Mouse (Mus musculus) heart, adult 11 months (tissue): Measurements from ENCODE around the gene Oscp1.

Experiments used
- DNase-seq: peaks from one replicate; pipeline ENCODE4 v3.0.0; 2022

The Oscp1 gene

GRCm38 (mm10) chr4:126111153-126111549, 52.8 kb downstream of the Oscp1 start:
- no peak for DNase-seq

GRCm38 (mm10) chr4:126113243-126113642, 54.9 kb downstream of the Oscp1 start:
- peak; percentile 94 for DNase-seq

DNA sequence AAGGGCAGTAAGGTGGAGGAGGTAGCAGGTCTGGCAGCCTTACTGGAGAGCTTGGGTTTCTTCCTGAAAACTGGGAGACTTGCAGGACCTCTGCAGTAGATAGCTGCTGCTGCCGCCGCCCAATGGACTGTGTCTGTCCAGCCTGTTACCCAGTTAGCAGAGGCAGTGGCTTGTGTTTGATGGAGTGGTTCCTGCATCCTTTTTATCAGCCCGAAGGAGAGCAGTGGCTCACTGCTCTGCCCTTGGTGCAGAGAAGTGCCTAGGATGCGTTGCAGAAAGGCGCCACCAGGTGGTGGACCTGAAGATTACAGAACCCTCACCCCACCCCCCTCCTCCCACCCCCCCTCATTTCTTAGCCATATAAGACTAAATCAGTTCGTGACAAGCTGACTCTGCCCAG, 55.6 kb downstream of the Oscp1 start:
- DNase-seq = peak; percentile 97

GRCm38 (mm10) chr4:126115411-126115810, 57.0 kb downstream of the Oscp1 start:
- no peak for DNase-seq

DNA sequence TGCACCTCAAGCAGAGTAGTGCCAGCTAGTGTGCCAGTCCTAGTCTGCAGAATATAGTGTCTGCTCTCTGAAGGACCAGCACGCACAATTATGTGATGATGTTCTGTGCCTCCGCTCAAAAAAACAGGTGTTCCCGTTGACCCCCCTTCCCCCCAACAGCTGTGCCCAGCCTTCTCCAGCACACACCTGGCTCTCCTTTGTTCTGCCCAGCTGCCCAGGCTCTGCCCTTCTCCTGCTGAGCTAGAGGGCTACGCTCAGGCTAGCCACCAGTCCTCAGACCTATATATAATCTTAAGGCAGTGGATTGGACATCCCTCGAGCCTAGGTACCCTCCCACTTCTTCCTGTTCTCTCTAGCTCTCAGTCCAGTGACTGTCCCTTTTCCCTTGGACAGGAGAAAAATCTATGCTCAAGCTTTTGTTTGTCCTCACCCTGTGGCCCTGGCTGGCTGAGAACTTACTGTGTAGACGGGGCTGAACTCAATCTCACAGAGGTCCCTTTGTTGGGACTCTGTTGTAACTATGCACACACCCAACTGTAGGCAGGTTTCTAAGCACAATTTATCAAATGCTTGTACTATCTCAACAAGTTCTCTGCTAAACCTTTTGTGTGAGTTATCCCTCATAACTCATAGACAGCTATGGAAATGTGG, 57.6 kb downstream of the Oscp1 start:
- DNase-seq = no peak

- DNase-seq = no peak
Measured at GRCm38 (mm10) chr4:126117116-126117515, 58.8 kb downstream of the Oscp1 start.

- DNase-seq = no peak
Measured at GRCm38 (mm10) chr4:126118651-126119050, 60.3 kb downstream of the Oscp1 start.

- DNase-seq = no peak
Measured at GRCm38 (mm10) chr4:126119051-126119450, 60.7 kb downstream of the Oscp1 start.

DNA sequence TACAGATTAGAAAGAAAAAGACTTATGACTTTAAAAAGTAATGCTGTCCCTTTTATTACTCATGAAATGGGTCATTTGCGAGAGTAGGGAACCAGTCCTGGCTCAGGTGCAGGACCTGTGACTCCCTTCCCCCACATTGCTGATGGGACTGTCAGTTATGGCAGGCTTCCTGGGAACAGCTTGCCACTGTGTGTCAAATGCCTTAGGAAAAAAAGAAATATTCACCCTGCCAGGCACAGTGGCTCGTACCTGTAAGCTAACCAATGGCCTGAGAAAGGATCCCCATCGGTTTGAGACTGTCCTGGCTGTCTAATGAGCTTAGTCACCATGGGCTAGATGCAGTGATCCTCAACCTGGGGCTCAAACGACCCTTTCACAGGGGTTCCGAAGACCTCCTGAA, 61.7 kb downstream of the Oscp1 start:
- DNase-seq = no peak

- DNase-seq = no peak
Measured at GRCm38 (mm10) chr4:126120506-126120905, 62.1 kb downstream of the Oscp1 start.

DNA sequence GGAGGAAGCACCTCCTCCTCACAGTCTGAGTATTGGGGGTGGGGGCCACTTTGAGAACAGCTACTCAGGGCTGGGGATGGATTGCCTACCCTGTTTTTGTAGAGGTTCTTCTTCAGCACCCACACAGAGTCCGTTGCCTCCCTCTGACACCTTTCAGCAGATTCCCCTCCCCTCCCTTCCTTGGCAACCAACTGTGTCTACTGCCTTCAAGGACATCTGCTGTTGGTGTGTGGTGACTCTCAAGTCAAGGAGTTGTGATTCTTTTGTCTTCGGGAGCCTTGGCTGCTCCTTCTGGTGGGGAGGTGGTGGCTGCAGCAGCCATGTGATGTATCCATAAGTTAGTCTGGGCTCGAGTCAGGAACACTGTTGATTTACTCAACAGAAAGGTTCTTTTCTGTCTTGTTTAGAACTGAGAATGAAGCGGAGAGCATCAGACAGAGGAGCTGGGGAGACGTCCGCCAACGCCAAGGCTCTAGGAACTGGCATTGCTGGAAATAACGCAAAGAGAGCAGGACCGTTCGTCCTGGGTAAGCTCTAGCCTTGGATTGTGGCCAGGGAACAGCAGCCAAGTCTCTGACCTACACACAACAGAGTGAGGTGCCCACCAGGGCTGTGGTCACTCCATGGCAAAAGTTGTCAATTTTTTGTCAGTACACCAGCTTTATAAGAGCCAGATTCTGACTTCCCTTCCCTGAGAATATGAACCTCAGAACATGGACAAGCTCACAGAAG, 65.1 kb downstream of the Oscp1 start:
- no peak for DNase-seq

GRCm38 (mm10) chr4:126130502-126130901, 72.1 kb downstream of the Oscp1 start:
- DNase-seq = no peak

DNA sequence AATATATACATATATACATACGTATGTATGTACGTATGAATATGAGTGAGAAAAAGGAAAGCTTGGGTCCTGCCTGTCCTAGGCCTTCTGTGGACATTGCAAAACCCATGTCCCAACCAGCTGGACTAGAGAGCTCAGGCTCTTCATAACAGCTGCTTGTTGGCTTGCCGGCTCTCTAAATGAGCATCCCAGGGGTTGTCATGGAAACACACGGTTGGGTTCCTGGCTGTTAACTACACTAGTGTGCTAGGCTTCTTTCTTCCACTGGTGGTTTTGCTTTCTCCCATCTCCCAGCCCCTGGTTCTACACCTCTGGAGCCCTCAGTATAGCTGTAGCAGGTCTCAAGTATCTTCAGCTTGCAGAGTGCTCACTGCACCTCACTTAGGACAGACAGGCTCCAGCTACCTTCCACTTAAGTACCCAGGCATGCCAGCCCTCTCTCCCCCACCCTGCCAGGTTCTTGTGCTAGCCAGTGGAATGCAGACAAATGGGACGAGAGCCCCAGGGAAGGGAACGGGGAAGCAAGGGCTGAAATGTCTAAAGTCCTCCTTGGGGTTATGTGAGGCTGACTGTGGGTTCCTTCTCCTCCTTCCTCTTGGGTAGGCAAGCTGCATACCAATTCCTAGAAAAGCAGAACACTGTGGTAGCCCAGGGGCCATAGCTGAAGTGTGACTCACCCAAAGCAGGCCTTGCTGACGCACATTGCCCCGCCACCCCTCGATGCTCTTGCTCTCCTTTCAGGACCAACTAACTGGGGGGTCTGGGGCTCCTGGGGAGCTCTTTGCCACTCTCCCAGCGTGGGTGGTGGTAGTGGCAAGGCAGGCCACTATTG, 73.1 kb downstream of the Oscp1 start:
- DNase-seq = peak; percentile 98

GRCm38 (mm10) chr4:126132636-126133264, 74.4 kb downstream of the Oscp1 start:
- no peak for DNase-seq

- no peak for DNase-seq
Measured at GRCm38 (mm10) chr4:126134236-126134635, 75.9 kb downstream of the Oscp1 start.

- no peak for DNase-seq
Measured at GRCm38 (mm10) chr4:126134639-126135038, 76.3 kb downstream of the Oscp1 start.

DNA sequence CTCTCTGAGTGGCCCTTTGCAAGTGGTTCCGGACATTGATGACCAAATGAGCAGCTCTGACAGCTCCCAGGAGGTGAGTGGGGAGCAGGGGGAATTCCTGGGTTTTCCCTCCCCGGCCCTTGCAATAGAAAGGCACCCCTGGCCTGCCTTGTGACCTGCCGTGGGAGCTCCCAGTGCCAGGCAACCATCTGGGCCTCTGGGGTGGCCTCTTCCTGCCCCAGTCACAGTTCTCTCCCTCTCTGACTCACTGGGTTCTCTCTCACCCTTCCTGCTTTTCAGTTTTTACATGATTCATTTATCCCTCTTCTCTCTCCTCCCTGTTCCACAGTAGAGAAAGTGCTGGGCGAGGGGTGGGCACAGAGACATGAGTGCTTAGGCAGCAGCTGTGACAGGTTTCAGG, 79.4 kb downstream of the Oscp1 start:
- DNase-seq = no peak

- no peak for DNase-seq
Measured at GRCm38 (mm10) chr4:126141021-126141420, 82.7 kb downstream of the Oscp1 start.
